Mouse (Mus musculus) heart, adult 2 months (tissue): ENCODE data around the gene Bcl3.

Experiments
- CTCF ChIP-seq: fragments of 200-600 bp; IDR thresholded peaks from 2 replicates; pipeline ENCODE4 v1.8.1; 2022; ENCODE audit warnings: antibody characterized with exemption, mild to moderate bottlenecking, moderate library complexity
- EP300 ChIP-seq: fragments of 200-500 bp; IDR thresholded peaks from 2 replicates; pipeline ENCODE4 v1.6.1; 2011; ENCODE audit warnings: low read depth, low read length, control low read depth; ENCODE audit not compliant: insufficient read depth
- POLR2A ChIP-seq: fragments of 200-500 bp; IDR thresholded peaks from 2 replicates; pipeline ENCODE4 v1.6.1; 2011; ENCODE audit warnings: mild to moderate bottlenecking, low read depth, low read length, control low read depth; ENCODE audit not compliant: insufficient read depth

GRCm38 (mm10) chr7:19836843-19837242 lies 14.3 kb upstream of the Bcl3 start:
- TF ChIP-seq CTCF (no peak), EP300 (no peak), POLR2A (no peak)
